Mouse (Mus musculus): ENCODE data around the gene Slc23a4. TPM values are rescaled to one million over a fixed set of nuclear protein-coding genes. Genes with fewer than 3 reads are reported as not detected.

The Slc23a4 gene
- polyA plus RNA-seq, 1 experiment from 2014 or later: 0.78 TPM

DNA sequence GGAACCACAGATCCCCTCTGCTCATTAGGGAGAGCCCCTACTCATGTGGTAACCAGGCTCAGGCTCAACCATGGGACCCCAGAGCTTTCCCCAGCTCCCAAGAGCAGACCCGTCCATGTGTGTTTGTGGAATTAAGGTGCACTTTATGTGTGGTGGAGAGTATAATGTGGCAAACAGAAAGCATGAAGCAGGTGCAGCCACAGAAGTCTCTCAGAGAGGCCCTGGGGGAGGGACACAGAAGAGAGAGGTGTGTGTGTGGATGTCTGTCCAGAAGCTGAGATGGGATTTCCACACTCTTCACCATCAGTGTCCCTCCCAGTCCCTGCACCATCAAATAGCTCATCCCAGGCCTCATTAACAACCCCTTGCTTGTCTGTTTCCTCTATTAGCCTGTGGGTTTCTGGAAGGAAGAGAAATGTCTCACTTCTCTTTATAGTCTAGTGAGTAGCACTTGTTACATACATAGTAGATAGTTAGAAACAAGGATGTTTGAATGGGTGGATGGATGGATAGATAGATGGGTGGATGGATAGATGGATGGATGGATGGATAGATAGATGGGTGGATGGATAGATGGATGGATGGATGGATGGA, 41.6 kb downstream of the Slc23a4 start:
- DNase-seq (ENCODE audit: low spot score) (no peak), ATAC-seq (ENCODE audit: low FRiP score) (no peak)
- no peak overlapping the region for H3K9ac ChIP-seq
- H3K36me3 ChIP-seq (replicated peaks; ENCODE audit: control insufficient read depth, insufficient read depth): no peaks in the 10 kb centered on the region
- H3K27ac ChIP-seq: no peak overlapping the region
- no peaks in the 10 kb centered on the region for H3K27me3 ChIP-seq (ENCODE audit: control insufficient read depth, insufficient read depth, low read length)
- H3K4me2 ChIP-seq (replicated peaks): no peak overlapping the region
- H3K9me3 ChIP-seq (ENCODE audit: control insufficient read depth, low read length): no peaks in the 10 kb centered on the region
- H3K4me3 ChIP-seq (replicated peaks; ENCODE audit: low read length): no peak overlapping the region
- H3K4me1 ChIP-seq (replicated peaks; ENCODE audit: control insufficient read depth, insufficient read depth, low read length): no peaks in the 10 kb centered on the region
- WGBS: 92% methylated on average over 1 of the region's 1 CpGs

DNA sequence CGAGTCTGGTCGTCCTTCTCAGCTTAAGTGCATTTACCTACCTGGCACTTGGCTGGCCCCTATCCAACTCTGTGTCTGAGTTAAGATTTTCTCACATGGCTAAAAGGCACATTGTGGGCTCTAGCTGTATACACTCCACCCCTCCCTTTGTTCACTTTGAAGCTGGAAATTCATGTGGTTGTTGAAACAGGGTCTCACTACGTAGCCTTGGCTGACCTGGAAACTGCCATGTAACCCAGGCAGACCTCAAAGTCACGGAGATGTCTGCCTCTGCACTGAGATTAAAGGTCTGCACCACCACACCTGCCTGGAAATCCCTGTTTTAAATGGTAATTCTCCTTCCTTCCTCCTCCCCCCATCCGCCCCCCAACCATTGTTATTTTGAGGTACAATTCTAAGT, 44.7 kb downstream of the Slc23a4 start:
- no peak overlapping the region for H3K9ac ChIP-seq
- no peaks in the 10 kb centered on the region for H3K9me3 ChIP-seq (ENCODE audit: control insufficient read depth, low read length)
- 79% methylated on average over 5 of the region's 5 CpGs for WGBS
- H3K4me2 ChIP-seq (replicated peaks): no peak overlapping the region
- ATAC-seq (ENCODE audit: low FRiP score) (no peak), DNase-seq (ENCODE audit: low spot score) (no peak)
- no peak overlapping the region for H3K4me3 ChIP-seq (replicated peaks; ENCODE audit: low read length)
- H3K27me3 ChIP-seq (ENCODE audit: control insufficient read depth, insufficient read depth, low read length): no peaks in the 10 kb centered on the region
- H3K36me3 ChIP-seq (replicated peaks; ENCODE audit: control insufficient read depth, insufficient read depth): no peaks in the 10 kb centered on the region
- H3K4me1 ChIP-seq (replicated peaks; ENCODE audit: control insufficient read depth, insufficient read depth, low read length): no peaks in the 10 kb centered on the region
- no peak overlapping the region for H3K27ac ChIP-seq

GRCm38 (mm10) chr6:34942446-34942845, 45.8 kb downstream of the Slc23a4 start:
- no peak overlapping the region for H3K27ac ChIP-seq
- no peaks in the 10 kb centered on the region for H3K36me3 ChIP-seq (replicated peaks; ENCODE audit: control insufficient read depth, insufficient read depth)
- no peak overlapping the region for H3K9ac ChIP-seq
- H3K4me3 ChIP-seq (replicated peaks; ENCODE audit: low read length): no peak overlapping the region
- no peak for DNase-seq (ENCODE audit: low spot score)
- H3K27me3 ChIP-seq (ENCODE audit: control insufficient read depth, insufficient read depth, low read length): no peaks in the 10 kb centered on the region
- no peaks in the 10 kb centered on the region for H3K4me1 ChIP-seq (replicated peaks; ENCODE audit: control insufficient read depth, insufficient read depth, low read length)
- no peaks in the 10 kb centered on the region for H3K9me3 ChIP-seq (ENCODE audit: control insufficient read depth, low read length)
- ATAC-seq (ENCODE audit: low FRiP score): no peak
- 88% methylated on average over 7 of the region's 9 CpGs for WGBS
- H3K4me2 ChIP-seq (replicated peaks): no peak overlapping the region

GRCm38 (mm10) chr6:34941496-34941895, 46.7 kb downstream of the Slc23a4 start:
- no peak overlapping the region for H3K27ac ChIP-seq
- no peaks in the 10 kb centered on the region for H3K36me3 ChIP-seq (replicated peaks; ENCODE audit: control insufficient read depth, insufficient read depth)
- no peaks in the 10 kb centered on the region for H3K9me3 ChIP-seq (ENCODE audit: control insufficient read depth, low read length)
- H3K27me3 ChIP-seq (ENCODE audit: control insufficient read depth, insufficient read depth, low read length): no peaks in the 10 kb centered on the region
- WGBS: 71% methylated on average over 2 of the region's 2 CpGs
- ATAC-seq (ENCODE audit: low FRiP score): no peak
- H3K4me3 ChIP-seq (replicated peaks; ENCODE audit: low read length): no peak overlapping the region
- no peak overlapping the region for H3K4me2 ChIP-seq (replicated peaks)
- H3K4me1 ChIP-seq (replicated peaks; ENCODE audit: control insufficient read depth, insufficient read depth, low read length): no peaks in the 10 kb centered on the region
- H3K9ac ChIP-seq: no peak overlapping the region
- DNase-seq (ENCODE audit: low spot score): no peak

- WGBS: 93% methylated on average over 8 of the region's 8 CpGs
- no peak for DNase-seq (ENCODE audit: low spot score)
- H3K4me1 ChIP-seq (replicated peaks; ENCODE audit: control insufficient read depth, insufficient read depth, low read length): no peaks in the 10 kb centered on the region
Measured at GRCm38 (mm10) chr6:34939451-34939850, 48.8 kb downstream of the Slc23a4 start.

DNA sequence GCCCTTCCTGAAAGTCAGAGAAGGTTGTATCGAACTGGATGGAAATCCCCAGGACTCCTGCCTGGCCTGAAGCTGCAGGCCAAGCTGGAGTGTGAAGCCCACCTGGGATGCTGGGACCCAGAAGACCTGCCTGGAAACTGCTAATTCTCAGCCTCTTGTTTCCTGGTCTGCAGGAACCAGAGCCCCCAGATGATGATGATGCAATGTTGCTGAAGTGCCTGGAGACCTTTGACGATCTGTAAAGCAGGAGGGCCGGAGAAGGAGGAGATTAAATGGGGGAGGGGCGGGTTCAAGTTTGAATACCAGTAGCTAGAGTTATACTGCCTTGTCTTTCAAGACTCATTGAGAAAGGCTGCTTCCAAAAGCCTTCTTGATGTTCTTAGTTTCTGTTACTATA, 49.3 kb downstream of the Slc23a4 start:
- Histone ChIP-seq H3K27ac (no peak overlapping the region), H3K4me1 (replicated peaks; ENCODE audit: control insufficient read depth, insufficient read depth, low read length) (no peaks in the 10 kb centered on the region), H3K4me2 (replicated peaks) (no peak overlapping the region), H3K4me3 (replicated peaks; ENCODE audit: low read length) (no peak overlapping the region), H3K36me3 (replicated peaks; ENCODE audit: control insufficient read depth, insufficient read depth) (no peaks in the 10 kb centered on the region), H3K9ac (no peak overlapping the region), H3K9me3 (ENCODE audit: control insufficient read depth, low read length) (no peaks in the 10 kb centered on the region), H3K27me3 (ENCODE audit: control insufficient read depth, insufficient read depth, low read length) (no peaks in the 10 kb centered on the region)
- WGBS: 52% methylated on average over 4 of the region's 4 CpGs
- ATAC-seq (ENCODE audit: low FRiP score): no peak
- no peak for DNase-seq (ENCODE audit: low spot score)

More at GRCm38 (mm10) chr6:34939451-34939850, 48.8 kb downstream of the Slc23a4 start:
- Histone ChIP-seq H3K4me3 (replicated peaks; ENCODE audit: low read length) (no peak overlapping the region), H3K27me3 (ENCODE audit: control insufficient read depth, insufficient read depth, low read length) (no peaks in the 10 kb centered on the region), H3K36me3 (replicated peaks; ENCODE audit: control insufficient read depth, insufficient read depth) (no peaks in the 10 kb centered on the region), H3K9me3 (ENCODE audit: control insufficient read depth, low read length) (no peaks in the 10 kb centered on the region), H3K27ac (no peak overlapping the region), H3K4me2 (replicated peaks) (no peak overlapping the region), H3K9ac (no peak overlapping the region)
- ATAC-seq (ENCODE audit: low FRiP score): no peak

DNA sequence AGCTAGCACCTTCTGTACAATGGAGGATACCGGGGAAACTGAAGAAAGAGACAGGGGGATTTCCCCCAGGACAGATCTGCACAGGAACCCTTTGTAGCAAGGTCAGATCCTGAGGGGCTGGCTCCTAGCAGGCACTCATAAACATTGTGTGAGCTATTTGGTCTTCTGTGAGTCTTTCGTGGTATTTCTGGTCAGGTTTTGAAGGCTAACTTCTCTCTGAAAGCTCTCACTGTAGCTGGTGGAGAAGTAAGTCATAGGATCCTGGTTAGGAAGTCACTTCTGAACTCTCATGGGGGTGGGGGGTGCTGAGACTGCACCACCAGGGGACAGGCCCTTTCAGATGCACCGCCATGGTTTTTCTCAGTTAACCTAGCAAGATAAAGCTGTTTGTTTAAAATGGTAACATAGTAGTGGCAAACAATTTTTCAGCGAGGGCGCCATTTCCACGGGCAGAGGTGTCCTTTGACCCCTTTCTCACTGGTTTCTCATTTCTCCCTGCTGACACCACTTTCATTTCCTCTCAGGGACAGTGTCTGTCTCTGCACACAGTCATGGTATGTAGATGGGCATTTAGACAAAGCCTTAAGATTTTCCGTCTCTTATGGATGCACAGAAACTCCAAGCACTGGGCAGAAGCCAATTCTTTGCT, 49.8 kb downstream of the Slc23a4 start:
- no peak for ATAC-seq (ENCODE audit: low FRiP score)
- Histone ChIP-seq H3K36me3 (replicated peaks; ENCODE audit: control insufficient read depth, insufficient read depth) (no peaks in the 10 kb centered on the region), H3K9ac (no peak overlapping the region), H3K4me3 (replicated peaks; ENCODE audit: low read length) (no peak overlapping the region), H3K27me3 (ENCODE audit: control insufficient read depth, insufficient read depth, low read length) (no peaks in the 10 kb centered on the region), H3K4me2 (replicated peaks) (no peak overlapping the region), H3K4me1 (replicated peaks; ENCODE audit: control insufficient read depth, insufficient read depth, low read length) (no peaks in the 10 kb centered on the region), H3K9me3 (ENCODE audit: control insufficient read depth, low read length) (no peaks in the 10 kb centered on the region), H3K27ac (no peak overlapping the region)
- DNase-seq (ENCODE audit: low spot score): no peak
- 80% methylated on average over 7 of the region's 7 CpGs for WGBS

DNA sequence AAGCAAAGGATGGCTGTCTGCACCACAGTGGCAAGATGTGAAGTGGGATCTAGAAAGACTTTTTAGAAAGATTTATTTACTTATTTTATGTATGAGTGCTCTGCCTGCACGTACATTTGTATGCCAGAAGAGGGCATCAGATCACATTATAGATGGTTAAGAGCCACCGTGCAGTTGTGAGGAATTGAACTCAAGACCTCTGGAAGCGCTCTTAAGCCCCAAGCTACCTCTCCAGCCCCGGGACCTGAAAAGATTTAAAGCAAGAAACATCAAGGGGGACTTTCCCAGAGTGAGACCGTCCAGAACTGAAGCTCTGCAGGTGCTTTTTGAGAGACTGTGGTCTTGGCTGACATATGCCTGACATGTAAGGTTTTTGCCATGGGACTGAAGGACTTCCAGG, 51.5 kb downstream of the Slc23a4 start:
- ATAC-seq (ENCODE audit: low FRiP score) (no peak), DNase-seq (ENCODE audit: low spot score) (no peak)
- no peak overlapping the region for H3K4me2 ChIP-seq (replicated peaks)
- H3K36me3 ChIP-seq (replicated peaks; ENCODE audit: control insufficient read depth, insufficient read depth): no peaks in the 10 kb centered on the region
- no peaks in the 10 kb centered on the region for H3K4me1 ChIP-seq (replicated peaks; ENCODE audit: control insufficient read depth, insufficient read depth, low read length)
- WGBS: 69% methylated on average over 5 of the region's 5 CpGs
- H3K9me3 ChIP-seq (ENCODE audit: control insufficient read depth, low read length): no peaks in the 10 kb centered on the region
- H3K9ac ChIP-seq: no peak overlapping the region
- H3K27me3 ChIP-seq (ENCODE audit: control insufficient read depth, insufficient read depth, low read length): no peaks in the 10 kb centered on the region
- H3K27ac ChIP-seq: no peak overlapping the region
- no peak overlapping the region for H3K4me3 ChIP-seq (replicated peaks; ENCODE audit: low read length)

- 93% methylated on average over 1 of the region's 1 CpGs for WGBS
- Histone ChIP-seq H3K27ac (no peak overlapping the region), H3K4me3 (replicated peaks; ENCODE audit: low read length) (no peak overlapping the region), H3K36me3 (replicated peaks; ENCODE audit: control insufficient read depth, insufficient read depth) (no peaks in the 10 kb centered on the region), H3K4me1 (replicated peaks; ENCODE audit: control insufficient read depth, insufficient read depth, low read length) (no peaks in the 10 kb centered on the region), H3K9me3 (ENCODE audit: control insufficient read depth, low read length) (no peaks in the 10 kb centered on the region), H3K9ac (no peak overlapping the region), H3K4me2 (replicated peaks) (no peak overlapping the region), H3K27me3 (ENCODE audit: control insufficient read depth, insufficient read depth, low read length) (no peaks in the 10 kb centered on the region)
- ATAC-seq (ENCODE audit: low FRiP score) (no peak), DNase-seq (ENCODE audit: low spot score) (no peak)
Measured at GRCm38 (mm10) chr6:34932633-34933032, 55.6 kb downstream of the Slc23a4 start.

GRCm38 (mm10) chr6:34927594-34927993, 60.6 kb downstream of the Slc23a4 start:
- no peaks in the 10 kb centered on the region for H3K27me3 ChIP-seq (ENCODE audit: control insufficient read depth, insufficient read depth, low read length)
- no peak overlapping the region for H3K9ac ChIP-seq
- no peaks in the 10 kb centered on the region for H3K36me3 ChIP-seq (replicated peaks; ENCODE audit: control insufficient read depth, insufficient read depth)
- H3K4me2 ChIP-seq (replicated peaks): no peak overlapping the region
- H3K4me1 ChIP-seq (replicated peaks; ENCODE audit: control insufficient read depth, insufficient read depth, low read length): no peaks in the 10 kb centered on the region
- ATAC-seq (ENCODE audit: low FRiP score): no peak
- 92% methylated on average over 8 of the region's 8 CpGs for WGBS
- no peaks in the 10 kb centered on the region for H3K9me3 ChIP-seq (ENCODE audit: control insufficient read depth, low read length)
- H3K27ac ChIP-seq: no peak overlapping the region
- no peak overlapping the region for H3K4me3 ChIP-seq (replicated peaks; ENCODE audit: low read length)
- DNase-seq (ENCODE audit: low spot score): no peak

All from hindbrain, embryonic 14.5 days (tissue).